Mouse (Mus musculus) thymus, postnatal 14 days (tissue): Measurements from ENCODE around the gene Noct.

Experiments used
- DNase-seq: peaks from one replicate; pipeline ENCODE4 v3.0.0; 2021

The Noct gene

GRCm38 (mm10) chr3:51232205-51232910 is 8.1 kb downstream of the Noct start:
- DNase-seq = no peak

GRCm38 (mm10) chr3:51233474-51233873 is 9.2 kb downstream of the Noct start:
- no peak for DNase-seq

- DNase-seq = peak; percentile 85
These were observed 9.9 kb downstream of the Noct start for GRCm38 (mm10) chr3:51233918-51234751.

- no peak for DNase-seq
These were observed 10.5 kb downstream of the Noct start for GRCm38 (mm10) chr3:51234752-51235055.

- DNase-seq = no peak
These were observed 14.3 kb downstream of the Noct start for GRCm38 (mm10) chr3:51238515-51238914.

- no peak for DNase-seq
These were observed 15.3 kb downstream of the Noct start for GRCm38 (mm10) chr3:51239541-51239940.

- no peak for DNase-seq
These were observed 23.5 kb downstream of the Noct start for GRCm38 (mm10) chr3:51247704-51248103.

- DNase-seq = no peak
These were observed 24.4 kb downstream of the Noct start for GRCm38 (mm10) chr3:51248600-51248999.

- no peak for DNase-seq
These were observed 25.2 kb downstream of the Noct start for GRCm38 (mm10) chr3:51249460-51249859.

- DNase-seq = no peak
These were observed 25.6 kb downstream of the Noct start for GRCm38 (mm10) chr3:51249866-51250265.

GRCm38 (mm10) chr3:51251057-51251456 is 26.8 kb downstream of the Noct start:
- DNase-seq = no peak

GRCm38 (mm10) chr3:51252223-51252622 is 28.0 kb downstream of the Noct start:
- DNase-seq = no peak

- no peak for DNase-seq
These were observed 28.6 kb downstream of the Noct start for GRCm38 (mm10) chr3:51252689-51253402.

GRCm38 (mm10) chr3:51254784-51255183 is 30.5 kb downstream of the Noct start:
- no peak for DNase-seq

- no peak for DNase-seq
These were observed 32.2 kb downstream of the Noct start for GRCm38 (mm10) chr3:51256450-51256849.

GRCm38 (mm10) chr3:51258070-51258469 is 33.8 kb downstream of the Noct start:
- DNase-seq = no peak

- no peak for DNase-seq
These were observed 38.7 kb downstream of the Noct start for GRCm38 (mm10) chr3:51262942-51263341.

GRCm38 (mm10) chr3:51268434-51268833 is 44.2 kb downstream of the Noct start:
- DNase-seq = no peak

- DNase-seq = no peak
These were observed 46.0 kb downstream of the Noct start for GRCm38 (mm10) chr3:51270069-51270817.

GRCm38 (mm10) chr3:51275956-51276398 is 51.7 kb downstream of the Noct start:
- peak; percentile 99 for DNase-seq

- DNase-seq = no peak
These were observed 52.3 kb downstream of the Noct start for GRCm38 (mm10) chr3:51276421-51277111.
